In genomic region chr19:7240782-7241690, GRCm38 (mm10) we compare ENCODE assay signal across 8 mouse cellular contexts. TPM values are rescaled to one million over a fixed set of nuclear protein-coding genes. Genes with fewer than 3 reads are reported as not detected.
A peak's percentile ranks its signal among the peaks of the same experiment; 100 is the strongest.
DNase-seq lines count a peak whose midpoint lies in the region; ATAC-seq and TF ChIP-seq lines count a peak whose summit lies in the region.

Gene Naa40 (minus strand): TSS chr19:7241183.

- H3K27me3 ChIP-seq in hindbrain, postnatal 0 days (ENCODE audit: insufficient read depth, low read length): no peaks in the 10 kb centered on the region

- peak within 1 kb of the TSS; percentile 97 for H3K4me2 ChIP-seq in hindbrain, postnatal 0 days (ENCODE audit: low read depth, low read length)

- H3K9ac ChIP-seq in hindbrain, postnatal 0 days (replicated peaks; ENCODE audit: low read length): peak within 1 kb of the TSS; percentile 73

- DNase-seq in WW6 (ENCODE audit: low read depth, low spot score): peak; percentile 91
- peak; percentile 88 to 96 for DNase-seq in cerebellum, postnatal 4 days (ENCODE audit: low spot score in 2 of 2)
- peak; percentile 95 for DNase-seq in gastrocnemius, adult 2 months
- DNase-seq in hindbrain, postnatal 0 days (ENCODE audit: low spot score): peak; percentile 98
- peak; percentile 92 to 95 for DNase-seq in left cerebral cortex, adult 2 months (ENCODE audit: extremely low spot score in 1 of 2, low spot score in 2 of 2)
- DNase-seq in right cerebral cortex, adult 2 months (ENCODE audit: low spot score in 2 of 2): peak; percentile 92
- DNase-seq in urinary bladder, postnatal 14 days (ENCODE audit: low spot score): peak; percentile 93

- intact Hi-C loops in gastrocnemius, adult 2 months (cut with DNase I): no loop called here
- intact Hi-C loops in left cerebral cortex, adult 2 months (cut with DNase I): loop anchor here (2.0 kb wide), 1 partner anchor 176 kb away; the partner anchor contains the start of gene 2700081O15Rik

- H3K36me3 ChIP-seq in hindbrain, postnatal 0 days (ENCODE audit: insufficient read depth, low read length): no peaks in the 10 kb centered on the region

- 0 out of 2 replicates have a peak, but pooled peaks have one; percentile 2 for TF ChIP-seq CTCF in gastrocnemius, adult 2 months (IDR thresholded peaks at IDR 0.05)
- TF ChIP-seq CTCF in hindbrain, postnatal 0 days (IDR thresholded peaks at IDR 0.05; ENCODE audit: low read depth): no peak
- no peak for TF ChIP-seq CTCF in left cerebral cortex, adult 2 months (IDR thresholded peaks at IDR 0.05)

- WGBS in hindbrain, postnatal 0 days: 2% methylated on average over 68 of the region's 80 CpGs

- peak within 1 kb of the TSS; percentile 95 for H3K27ac ChIP-seq in gastrocnemius, adult 2 months
- H3K27ac ChIP-seq in hindbrain, postnatal 0 days: peak within 1 kb of the TSS; percentile 87
- peak within 1 kb of the TSS; percentile 93 for H3K27ac ChIP-seq in left cerebral cortex, adult 2 months

- H3K9me3 ChIP-seq in hindbrain, postnatal 0 days (ENCODE audit: low read length): no peaks in the 10 kb centered on the region

- peaks cover 8% of the 10 kb centered on the region for H3K4me1 ChIP-seq in hindbrain, postnatal 0 days (ENCODE audit: insufficient read depth, low read length)

- peak within 1 kb of the TSS; percentile 88 for H3K4me3 ChIP-seq in gastrocnemius, adult 2 months
- peak within 1 kb of the TSS; percentile 75 for H3K4me3 ChIP-seq in hindbrain, postnatal 0 days (ENCODE audit: low read length)
- peak within 1 kb of the TSS; percentile 86 for H3K4me3 ChIP-seq in left cerebral cortex, adult 2 months

- peak; percentile 97 for ATAC-seq in hindbrain, postnatal 0 days
- ATAC-seq in megakaryocyte, adult 5-6 weeks (ENCODE audit: poor library complexity, severe bottlenecking): peak; percentile 100

RNA-seq across cellular contexts. Expression of gene Naa40, which starts in this region (rescaled TPM):
- 10 to 100 TPM in 1 of 2 experiments, 1 to 10 TPM in 1; 10.0 to 12.7 TPM for total RNA-seq in gastrocnemius, adult 2 months (2021)
- total RNA-seq in hindbrain, postnatal 0 days (2014; rRNA removed): 56.5 and 59.7 TPM in 2 replicates
- polyA plus RNA-seq in hindbrain, postnatal 0 days (2015; fragmentation: Nextera tagmentation; extraction: Ambion mirVana): 42.7 and 42.8 TPM in 2 replicates
- 10 to 100 TPM; 35.7 to 37.4 TPM for total RNA-seq in left cerebral cortex, adult 2 months (2021)
- 31.2 and 31.9 TPM in 2 replicates for total RNA-seq in megakaryocyte, adult 5-6 weeks (2015)
- total RNA-seq in megakaryocyte, adult 5-6 weeks (2017): 31.9 and 33.2 TPM in 2 replicates

Comparison
In these comparisons a context has a peak if more than half of its experiments do, and no peak if none do; other contexts are left out.
1. Peak in every context shown above with its lines: DNase-seq, ATAC-seq, H3K4me3 ChIP-seq and H3K27ac ChIP-seq.